Mouse (Mus musculus) heart, adult 18-20 months (tissue): ENCODE measurements around the gene Mmp9. TPM values are rescaled to one million over a fixed set of nuclear protein-coding genes. Genes with fewer than 3 reads are reported as not detected.
A peak's percentile ranks its signal among the peaks of the same experiment; 100 is the strongest.

ENCODE experiments used
- DNase-seq, 2 experiments: peaks; one replicate each; pipeline ENCODE4 v3.0.0; 2021 to 2022; ENCODE audit warnings: mixed read lengths in 1 of 2
- total RNA-seq, 2 experiments: library from RNA; stranded (reverse); gene quantifications; 2 replicates each; pipeline ENCODE4 v1.2.3; 2021

The Mmp9 gene
- total RNA-seq, 2 experiments from 2014 or later, result 1.3 to 1.6 TPM

DNA sequence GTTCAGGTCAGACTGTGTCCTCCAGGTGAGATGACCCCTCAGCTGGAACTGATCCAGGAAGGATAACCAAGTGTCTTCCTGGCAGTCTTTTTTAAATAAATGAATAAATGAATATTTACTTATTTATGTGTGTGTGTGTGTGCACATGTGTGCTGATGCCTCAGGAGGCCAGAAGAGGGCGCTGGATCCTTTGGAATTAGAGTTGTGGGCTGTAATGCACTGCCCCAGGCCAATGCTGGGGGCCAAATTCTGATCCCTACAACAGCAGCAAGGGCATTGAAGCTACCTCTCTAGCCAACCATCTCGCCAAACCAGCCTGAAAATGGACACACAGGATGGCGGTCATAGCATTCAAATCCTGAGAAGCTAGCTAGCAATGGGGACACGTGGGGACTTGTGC lies 15.1 kb downstream of the Mmp9 start:
- no peak for DNase-seq

DNA sequence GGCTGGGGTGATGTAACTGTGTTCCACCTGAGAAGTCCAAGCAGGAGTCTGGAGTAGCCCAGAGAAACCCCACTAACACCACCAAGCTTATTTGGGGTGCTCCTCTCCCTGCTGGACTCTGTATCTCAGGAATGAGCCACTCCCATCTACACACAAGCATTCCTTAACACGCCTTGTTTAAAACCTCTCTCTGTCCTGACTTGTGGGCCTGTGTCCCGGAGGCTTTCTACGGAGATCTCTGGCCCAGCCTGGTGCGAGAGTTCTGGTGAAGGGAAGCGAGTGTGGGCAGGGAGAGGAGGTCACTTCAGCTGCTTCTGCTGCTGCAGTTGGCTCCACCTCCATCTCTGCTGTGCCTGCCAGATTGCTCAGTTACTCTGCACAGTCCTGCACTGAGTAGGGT lies 15.6 kb downstream of the Mmp9 start:
- no peak for DNase-seq

DNA sequence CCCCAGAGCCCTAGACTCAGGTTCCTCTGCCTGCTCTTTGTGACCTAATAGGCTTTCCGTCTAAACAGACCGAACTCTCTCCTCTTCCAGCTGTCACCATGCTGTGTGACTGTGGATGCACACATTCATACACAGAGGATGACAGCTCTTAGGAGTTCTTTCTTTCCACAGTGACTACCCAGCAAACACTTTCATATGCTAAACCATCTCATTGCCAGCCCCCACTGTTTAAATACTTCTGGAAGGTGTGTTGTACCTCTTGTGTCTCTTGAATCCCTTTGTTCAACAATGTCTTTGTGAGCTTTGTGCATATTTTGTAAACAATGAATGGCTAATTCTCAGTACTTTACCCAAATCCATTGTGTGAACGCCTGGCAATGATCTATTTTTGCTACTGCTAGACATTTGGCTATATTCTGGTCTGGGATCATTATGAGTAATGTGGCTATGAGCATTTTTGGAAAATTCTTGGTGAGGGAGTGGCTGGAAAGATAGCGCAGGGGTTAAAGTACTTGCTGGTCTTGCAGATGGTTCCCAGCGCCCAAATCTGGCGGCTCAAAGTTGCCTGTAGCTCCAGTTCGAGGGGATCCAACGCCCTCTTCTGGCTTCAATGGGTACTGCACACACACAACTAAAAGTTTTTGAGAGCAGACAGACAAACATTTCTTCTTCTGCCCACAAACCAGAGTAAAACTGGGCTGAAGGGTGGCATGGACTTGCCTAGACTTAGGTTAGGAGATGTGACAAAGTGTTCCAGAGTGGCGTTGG lies 17.2 kb downstream of the Mmp9 start:
- DNase-seq, result no peak

DNA sequence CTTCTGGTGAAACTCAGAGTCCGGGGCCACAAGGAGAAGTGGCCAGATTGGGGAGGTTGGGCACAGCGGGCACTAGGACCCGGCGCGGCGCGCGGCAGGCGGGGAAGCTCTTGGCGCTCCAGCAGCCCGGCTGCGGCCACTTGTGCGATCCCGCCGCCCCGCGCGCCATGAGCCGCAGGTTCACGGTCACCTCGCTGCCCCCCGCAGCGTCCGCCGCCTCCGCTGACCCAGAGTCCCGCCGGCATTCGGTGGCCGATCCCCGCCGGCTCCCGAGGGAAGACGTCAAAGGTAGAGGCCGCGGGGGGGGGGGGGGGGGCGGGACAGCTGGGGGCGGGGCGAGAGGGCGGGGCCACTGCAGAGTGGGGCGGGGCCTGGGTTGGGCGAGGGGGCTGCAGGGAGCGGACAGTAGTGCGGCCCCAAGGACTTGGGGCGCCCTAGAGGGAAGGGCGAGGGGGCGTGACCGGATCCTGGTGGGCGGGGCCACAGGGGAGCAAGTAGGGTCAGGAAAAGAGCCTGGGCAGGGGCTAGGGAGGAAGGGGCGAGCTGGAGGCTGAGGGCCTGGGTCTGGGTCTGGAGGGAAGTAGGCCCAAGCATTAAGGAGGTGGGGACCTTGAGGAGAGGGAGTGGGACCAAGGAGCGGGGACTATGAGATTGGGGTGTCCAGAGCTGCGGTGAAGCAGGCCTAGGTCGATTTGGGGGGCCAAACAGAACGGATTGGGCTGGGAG lies 20.3 kb downstream of the Mmp9 start, which contains the start of gene Slc12a5:
Gene Slc12a5 (plus strand): TSS at position 87 of the 726 bp plus-strand sequence.
- DNase-seq, result peak; percentile 46 to 57

DNA sequence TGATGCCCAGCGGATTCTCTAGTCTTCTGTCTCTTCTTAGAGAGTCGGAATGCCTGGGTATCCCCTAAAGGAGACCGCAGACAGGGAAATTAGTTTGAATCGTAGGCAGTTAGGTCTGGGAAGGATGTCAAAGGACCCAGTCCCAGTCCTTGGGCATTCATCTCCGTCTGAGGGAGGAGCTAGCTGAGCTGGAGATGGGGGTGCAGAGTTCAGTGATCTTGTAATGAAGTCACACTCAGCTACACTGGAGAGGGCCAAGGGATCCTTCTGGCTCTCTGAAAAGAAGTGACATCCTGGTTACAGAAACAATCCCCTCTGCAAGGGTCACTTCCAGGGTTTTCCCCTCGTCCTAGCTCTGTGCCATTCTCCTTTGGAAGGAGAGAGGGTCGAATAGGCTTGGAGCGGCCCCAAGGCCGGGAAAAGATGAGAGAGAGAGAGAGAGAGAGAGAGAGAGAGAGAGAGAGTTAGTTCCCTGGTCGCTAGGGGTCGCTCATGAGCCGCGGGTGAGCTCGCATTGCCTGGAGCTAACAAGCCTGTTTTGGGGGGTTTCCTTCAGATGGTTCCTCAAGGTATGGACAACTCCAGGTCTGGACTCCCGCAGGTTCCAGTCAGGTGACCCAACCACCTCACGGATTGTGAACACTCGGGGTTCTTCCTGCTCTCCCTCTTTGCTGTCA lies 21.1 kb downstream of the Mmp9 start:
- DNase-seq, result peak; percentile 39 to 82

DNA sequence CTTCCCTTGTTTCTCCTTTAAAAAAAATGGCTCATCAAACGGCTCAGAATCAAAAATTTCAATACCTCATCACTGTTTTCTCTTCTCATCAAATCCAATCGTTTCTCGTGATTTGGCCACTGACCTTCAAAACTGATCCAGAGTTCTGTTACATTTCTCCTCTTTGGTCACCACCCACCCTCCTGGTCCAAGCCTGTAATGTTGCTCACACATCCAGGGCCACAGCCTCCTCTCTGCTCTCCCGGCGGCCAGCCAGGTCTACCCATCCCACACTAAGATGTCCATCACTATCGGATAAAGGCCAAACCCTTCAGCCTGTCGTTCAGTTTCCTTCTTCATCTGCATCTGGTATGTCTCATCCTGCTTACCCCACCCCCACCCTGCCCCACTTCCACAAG lies 21.6 kb downstream of the Mmp9 start:
- no peak for DNase-seq

DNA sequence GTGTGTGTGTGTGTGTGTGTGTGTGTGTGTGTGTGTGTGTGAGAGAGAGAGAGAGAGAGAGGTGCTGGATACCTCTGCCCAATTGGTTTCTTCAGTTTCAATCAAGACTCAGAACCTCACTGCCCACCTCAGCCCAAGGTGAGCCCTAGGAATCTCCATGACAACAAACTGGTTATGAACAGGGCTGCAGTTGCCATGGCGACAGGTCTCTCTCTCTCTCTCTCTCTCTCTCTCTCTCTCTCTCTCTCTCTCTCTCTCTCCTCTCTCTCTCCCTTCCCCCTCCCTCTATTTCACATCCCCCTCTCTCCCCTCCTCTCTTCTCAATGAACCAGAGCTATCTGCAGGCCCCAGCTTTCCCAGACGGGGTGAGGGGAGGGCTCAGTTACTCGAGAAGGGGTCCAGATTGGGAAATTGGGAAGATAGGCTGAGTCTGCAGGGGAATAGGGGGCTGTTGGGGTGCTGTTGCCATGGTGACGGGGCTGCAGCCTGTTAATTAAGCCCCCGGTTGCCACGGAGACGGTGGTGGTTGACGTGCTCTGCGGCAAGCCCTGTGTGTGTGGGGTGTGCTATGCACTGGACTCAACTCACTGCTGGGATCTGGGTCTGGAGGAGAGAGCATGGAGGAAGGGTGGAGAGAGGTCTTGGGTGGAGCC lies 23.8 kb downstream of the Mmp9 start:
- DNase-seq, result no peak

DNA sequence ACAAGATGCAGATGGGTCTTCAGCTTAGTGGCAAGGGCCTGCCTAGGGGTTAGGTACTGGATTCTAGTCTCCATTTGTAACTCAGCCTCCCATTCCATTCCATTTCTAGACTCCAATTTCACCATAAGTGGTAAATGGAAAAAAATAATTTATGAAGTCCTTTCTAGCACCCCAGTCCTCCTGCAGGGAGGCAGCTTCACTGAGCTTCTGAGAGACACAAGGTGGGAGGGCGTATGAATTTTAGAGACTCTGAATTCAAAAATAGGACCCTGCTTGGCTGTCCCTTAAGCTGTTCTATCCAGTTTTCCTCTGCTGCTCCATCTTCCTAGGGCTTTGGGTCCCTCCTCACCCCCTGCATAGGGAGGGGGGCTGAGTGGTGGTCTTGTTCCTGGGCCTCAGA lies 24.4 kb downstream of the Mmp9 start:
- DNase-seq, result no peak

DNA sequence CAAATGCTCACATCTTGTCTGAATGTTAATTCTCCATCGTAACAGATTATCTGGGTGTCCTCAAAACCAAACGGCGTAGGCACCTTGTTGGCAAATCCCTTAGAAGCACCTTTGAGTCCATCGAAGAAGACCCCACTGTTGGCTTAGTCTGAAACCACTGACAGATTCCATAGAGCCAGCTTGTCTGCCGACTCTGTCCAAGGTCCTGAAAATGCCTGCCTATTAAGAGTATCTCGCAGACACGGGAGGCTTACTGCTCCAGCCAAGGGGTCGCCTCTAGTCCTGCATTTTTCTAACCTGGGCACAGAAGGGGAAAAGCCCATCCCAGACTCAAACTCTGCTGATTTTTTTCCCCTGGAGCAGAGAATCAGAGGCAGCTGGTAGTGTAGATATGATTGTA lies 25.8 kb downstream of the Mmp9 start:
- DNase-seq, result peak in 1 of 2 experiments; percentile 55

DNA sequence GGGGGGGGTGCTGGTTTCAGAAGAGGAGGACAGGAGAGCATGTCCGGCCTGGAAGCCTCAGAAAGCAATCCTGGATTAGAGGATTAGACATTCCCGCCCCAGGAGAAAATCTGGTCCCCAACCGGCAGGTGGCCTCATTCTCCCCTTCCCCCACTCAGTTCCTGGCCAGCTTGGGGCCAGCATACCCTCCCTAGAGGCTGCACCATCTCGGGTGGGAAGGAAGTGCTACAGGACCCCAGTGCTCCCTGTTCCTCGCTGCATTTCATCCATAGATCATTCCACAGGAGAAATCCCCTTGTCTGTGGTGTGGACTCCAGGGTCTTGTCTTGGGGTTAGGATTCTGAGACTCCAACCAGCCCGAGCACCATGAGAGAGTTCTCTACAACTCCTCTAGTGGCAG lies 26.6 kb downstream of the Mmp9 start:
- no peak for DNase-seq

DNA sequence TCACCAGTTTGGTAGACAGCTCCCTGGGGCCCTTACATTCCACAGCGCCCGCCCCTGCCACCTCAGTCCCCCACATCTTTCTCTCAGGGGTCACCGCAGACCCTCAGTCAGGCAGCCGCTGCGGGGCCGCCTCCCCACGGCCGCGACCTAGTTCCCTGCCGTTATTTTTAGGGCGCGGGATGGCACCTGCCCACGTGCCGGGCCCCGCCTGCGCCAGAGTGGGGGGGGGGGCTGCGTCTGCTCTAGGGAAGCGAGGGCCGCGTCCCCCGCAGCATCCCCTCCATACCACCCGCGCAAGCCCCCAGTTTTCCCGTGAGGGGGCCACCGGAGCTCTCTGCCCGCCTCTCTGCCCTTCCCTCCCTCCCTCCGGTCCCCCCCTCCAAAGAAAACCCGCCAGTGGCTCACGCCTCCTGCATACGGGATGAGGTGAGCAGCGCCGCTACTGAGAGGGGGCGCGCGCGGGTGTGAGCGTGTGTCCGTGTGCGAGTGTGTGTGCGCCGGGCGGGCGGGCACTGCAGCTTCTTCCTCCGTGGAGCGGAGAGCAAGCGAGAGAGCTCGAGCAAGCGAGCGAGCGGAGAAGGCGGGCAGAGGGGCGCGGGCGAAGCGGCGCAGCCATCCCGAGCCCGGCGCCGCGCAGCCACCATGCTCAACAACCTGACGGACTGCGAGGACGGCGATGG lies 27.3 kb downstream of the Mmp9 start:
- no peak for DNase-seq

DNA sequence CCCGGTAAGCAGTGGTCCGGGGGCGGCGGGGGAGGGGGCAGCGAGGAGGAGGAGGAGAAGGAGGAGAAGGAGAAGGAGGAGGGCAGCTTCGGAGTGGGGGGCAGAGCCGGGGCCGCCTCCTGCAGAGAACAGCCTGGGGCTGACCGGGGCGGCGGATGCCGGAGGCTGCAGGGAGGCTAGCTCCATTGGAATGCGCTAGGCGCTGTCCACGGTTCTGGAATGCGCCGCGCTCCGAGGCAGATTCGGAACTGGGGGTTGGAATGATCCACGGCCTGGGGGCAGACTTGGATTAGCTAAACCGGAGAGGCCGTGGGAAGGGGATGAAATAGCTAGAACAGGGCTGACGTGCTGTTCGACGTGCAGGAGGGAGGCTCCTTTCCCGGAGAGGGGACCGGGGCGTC lies 27.9 kb downstream of the Mmp9 start:
- DNase-seq, result peak; percentile 36 to 80

DNA sequence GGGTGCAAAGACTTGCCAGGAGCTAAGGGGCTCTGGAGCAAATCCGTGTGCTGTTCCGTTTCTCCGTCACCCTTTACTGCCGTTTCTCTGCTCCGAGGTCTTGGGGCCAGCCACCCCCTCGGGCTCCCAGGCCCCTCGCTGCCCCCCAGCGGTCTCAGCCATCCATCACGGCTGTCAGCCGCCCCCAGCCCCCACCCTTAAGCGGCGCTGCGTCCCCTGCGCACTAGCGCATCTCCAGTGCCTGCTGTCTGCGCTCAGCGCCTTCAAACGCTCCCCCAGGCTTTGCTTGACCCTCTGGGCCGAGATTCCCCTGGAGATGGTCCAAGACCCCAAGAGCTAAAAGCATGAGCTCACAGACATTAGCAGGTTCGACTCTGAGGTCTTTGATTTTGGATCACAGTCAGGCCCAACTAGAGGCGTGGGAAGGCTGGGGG lies 28.8 kb downstream of the Mmp9 start:
- no peak for DNase-seq

DNA sequence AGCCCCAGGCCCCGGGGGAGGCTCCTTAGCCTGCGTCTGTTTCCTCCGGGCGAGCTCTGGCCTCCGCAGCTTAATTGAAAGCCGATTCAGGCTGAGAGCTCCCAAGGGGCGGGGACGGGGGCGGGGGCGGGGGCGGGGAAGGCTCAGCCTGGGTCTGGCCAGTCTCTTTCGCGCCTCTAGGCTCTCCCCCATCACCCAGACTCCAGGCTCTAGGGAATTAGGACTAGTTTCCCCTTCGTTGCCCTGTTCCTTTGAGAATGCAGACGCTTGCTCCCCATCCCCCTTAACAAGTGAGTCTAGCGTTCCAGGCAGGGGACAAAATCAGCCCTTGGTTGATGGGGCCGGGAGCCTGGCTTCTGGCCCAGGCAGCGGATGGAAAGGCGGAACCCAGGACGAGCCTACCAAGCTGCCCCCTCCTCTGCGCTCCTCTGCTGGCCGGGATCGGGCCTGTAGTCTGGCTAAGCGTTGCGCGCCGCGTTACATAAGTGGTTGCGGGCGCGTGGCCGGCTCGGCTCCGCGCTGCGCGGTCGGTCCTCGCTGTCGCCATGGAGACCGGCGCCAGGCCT lies 30.1 kb downstream of the Mmp9 start:
- DNase-seq, result no peak

DNA sequence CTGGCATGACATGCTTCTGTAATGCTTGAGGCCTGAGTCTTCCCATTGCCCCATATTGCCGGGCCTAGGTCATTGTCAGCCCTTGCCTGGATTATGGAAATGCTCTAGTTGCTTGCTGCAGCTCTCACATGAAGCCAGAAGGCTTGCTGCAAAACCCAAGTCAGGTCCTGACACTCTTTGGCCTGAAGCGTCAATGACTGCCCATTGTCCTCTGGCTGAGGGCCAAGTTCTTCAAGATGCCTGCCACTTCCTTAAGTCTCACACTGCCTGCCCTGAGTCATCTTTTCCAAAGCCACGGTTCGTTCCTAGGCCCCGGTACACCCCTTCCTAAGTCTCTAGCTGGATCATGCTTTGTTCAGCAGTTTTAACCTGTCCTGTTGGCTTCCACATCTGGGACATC lies 32.1 kb downstream of the Mmp9 start:
- no peak for DNase-seq

DNA sequence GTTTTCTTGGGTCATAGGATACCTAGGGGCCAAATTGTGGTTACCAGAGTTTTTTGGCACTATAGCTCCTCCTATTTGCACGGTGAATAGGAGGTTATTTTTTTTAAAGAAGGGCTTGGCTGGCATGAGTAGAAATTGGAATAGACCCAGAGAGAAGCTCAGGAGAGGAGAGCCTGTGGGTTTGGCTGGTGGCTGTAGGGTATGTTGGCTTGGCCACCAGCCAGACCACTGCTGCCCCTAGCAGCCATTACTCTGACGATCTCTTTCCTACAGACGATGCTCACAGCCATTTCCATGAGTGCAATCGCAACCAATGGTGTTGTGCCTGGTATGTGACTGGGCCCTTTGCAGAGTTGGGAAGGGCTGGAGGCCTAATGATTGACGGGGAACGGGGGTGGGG lies 35.0 kb downstream of the Mmp9 start:
- no peak for DNase-seq

DNA sequence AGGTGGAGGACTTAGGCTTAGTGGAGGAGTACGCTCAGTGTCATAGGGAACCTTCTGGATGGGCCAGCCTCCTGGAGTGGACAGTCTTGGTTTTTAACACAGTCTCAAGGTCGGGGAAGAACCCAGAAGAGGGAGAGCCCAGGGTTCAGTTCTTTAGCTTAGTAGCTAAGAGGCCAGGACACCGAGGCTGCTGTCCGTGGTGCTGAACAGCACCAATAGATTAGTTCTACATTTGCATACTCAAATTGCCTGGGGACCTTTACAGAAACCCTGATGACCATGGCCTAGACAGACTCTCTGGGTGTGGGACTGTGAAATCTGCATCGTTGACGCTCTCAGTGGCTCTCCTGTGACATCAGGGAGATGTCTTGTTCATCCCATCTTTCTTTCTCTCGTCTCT lies 39.2 kb downstream of the Mmp9 start:
- peak in 1 of 2 experiments; percentile 59 for DNase-seq

DNA sequence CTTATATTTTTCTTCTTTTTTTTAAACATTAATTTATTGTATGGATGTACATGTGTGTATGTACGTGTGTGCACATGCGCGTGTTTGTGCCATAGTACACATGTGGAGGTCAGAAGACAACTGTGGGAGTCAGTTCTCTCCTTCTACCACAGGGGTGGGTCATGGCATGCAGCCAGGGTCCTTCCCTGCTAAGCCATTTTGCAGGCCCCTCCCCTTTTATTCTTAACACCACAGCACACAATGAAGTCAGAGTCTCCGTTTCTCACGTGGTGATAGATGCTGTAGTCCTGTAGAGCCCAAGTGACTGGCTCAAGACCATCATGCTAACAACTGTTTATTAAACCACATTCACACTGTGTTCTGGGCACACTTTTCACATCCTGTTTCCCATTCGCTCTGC lies 45.4 kb downstream of the Mmp9 start:
- DNase-seq, result no peak

DNA sequence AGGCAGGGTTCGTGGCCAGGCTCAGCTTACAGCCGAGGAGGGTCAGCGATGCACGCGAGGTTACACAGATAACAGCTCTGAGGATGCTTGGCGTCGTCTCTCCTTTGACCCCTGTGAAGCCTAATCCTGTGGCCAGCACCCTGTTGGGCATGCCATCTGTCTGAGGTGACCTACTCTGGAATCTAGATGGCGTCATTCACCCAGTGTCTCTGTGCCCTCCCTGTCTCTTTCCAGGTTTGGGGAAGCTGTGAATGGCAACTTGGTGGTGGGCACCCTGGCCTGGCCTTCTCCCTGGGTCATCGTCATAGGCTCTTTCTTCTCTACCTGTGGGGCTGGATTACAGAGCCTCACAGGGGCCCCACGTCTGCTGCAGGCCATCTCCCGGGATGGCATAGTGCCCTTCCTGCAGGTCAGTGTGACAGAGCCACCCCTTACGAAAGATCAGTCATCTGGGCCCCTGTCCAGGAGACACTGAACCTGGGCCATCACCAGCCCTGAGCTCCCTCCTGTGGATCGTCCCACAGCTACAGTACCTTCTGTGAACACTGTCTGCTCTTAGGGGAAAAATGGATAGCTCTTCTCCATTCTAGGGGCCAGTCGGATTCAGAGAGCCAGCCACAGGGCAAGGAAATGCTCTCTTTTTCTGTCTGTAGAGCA lies 45.9 kb downstream of the Mmp9 start:
- DNase-seq, result no peak

DNA sequence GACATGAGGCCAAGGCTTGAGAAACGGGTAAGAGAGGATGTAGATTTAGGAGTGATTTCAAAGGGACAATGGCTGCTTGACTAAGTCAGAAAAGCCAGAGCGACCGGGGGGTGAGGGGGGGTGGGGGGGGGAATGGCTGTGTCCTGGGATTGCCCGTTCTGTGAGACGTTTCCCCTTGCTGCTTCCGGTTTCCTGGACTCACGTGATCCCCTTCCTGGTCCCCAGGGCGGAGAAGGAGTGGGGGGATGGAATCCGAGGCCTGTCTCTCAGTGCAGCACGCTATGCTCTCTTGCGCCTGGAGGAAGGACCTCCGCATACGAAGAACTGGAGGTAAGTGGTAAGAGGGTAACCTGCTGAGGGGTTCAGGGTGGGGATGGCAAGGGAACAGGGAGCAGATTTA lies 48.2 kb downstream of the Mmp9 start:
- no peak for DNase-seq

DNA sequence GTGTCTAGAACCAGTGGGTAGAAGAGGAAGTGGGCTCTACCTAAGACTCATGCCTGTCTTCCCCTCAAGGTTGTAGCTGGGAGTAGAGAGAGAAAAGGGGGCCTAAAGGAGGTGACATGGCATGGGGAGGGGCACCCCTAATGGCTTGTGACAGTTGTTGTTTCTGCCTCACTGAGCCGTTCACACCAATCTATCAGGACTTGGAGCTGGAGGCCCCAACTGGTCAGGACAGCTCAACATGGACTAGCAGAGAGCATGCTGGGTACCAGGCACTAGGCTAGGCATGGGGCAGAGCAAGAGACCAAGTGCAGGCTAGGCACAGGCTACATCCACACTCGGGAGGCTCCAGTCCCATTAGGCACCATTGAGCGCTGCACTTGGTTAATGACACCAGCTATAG lies 50.5 kb downstream of the Mmp9 start:
- no peak for DNase-seq
